Mouse (Mus musculus): ENCODE data around the gene Myo1b.
A peak's percentile ranks its signal among the peaks of the same experiment; 100 is the strongest.

Myo1b gene

DNA sequence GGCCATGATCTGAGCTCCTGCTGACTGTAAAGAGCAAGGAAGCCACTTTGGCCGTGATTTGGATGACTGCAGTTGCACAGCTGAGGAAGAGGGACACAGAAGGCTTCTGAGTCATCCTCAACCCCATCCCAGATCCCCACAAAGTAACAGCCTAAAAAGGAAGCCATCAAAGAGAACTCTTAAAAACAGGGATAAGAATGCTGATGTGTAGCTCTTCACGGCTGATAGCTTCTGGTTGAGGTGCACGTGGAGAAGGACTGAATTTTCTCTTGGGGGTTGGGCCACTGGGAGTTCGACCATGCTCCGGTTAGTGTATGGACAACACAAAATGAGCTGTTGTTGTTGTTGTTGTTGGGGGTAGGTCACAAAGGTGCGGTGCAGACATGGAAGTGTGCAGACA is 181.2 kb downstream of the Myo1b start:
- no peak for DNase-seq (ENCODE audit: low spot score in 2 of 2)

GRCm38 (mm10) chr1:51729407-51729806 is 186.5 kb downstream of the Myo1b start:
- no peak for DNase-seq (ENCODE audit: low spot score in 2 of 2)

DNA sequence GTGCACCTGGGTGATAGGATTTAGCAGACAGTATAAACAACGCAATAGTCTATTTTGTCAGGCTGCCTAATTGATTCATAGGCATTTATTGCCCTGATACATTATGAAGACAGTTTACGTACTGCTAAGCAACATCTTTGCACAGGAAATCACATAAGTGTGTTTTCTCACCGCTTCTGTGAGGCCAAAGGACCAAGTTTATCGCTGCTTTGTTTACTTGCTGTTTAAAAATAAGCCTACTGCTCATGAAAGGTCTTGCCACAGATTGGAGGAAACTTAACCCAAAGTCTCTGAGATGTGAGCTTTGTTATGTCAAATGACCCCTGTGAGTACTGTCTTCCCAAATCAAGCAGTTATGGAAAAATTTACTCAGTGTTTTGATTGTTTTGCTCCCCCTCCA is 187.1 kb downstream of the Myo1b start:
- no peak for DNase-seq (ENCODE audit: low spot score in 2 of 2)

GRCm38 (mm10) chr1:51719897-51720673 is 195.8 kb downstream of the Myo1b start:
- peak; percentile 31 to 41 for DNase-seq (ENCODE audit: low spot score in 2 of 2)

- no peak for DNase-seq (ENCODE audit: low spot score in 2 of 2)
These were observed 205.0 kb downstream of the Myo1b start for GRCm38 (mm10) chr1:51710831-51711230.

- no peak for DNase-seq (ENCODE audit: low spot score in 2 of 2)
These were observed 209.8 kb downstream of the Myo1b start for GRCm38 (mm10) chr1:51706106-51706505.

DNA sequence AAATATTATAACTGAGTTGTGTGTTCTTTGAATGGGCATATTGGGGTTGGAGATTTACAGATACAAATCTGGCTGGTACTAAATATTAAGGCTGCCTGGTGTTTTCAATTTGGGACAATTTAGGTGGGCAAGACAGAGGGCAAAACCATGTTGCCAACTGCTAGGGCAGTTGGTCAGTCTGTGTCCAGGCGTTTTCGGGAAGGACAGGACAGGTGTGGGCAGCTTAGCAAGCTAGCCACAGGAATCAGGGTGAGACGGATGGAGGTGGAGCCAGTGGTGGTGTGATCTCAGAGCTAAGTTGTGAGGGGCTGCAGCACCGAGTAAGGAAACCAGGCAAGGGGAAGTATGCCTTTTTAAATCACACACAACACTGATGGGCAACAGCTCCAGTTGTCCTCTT is 211.3 kb downstream of the Myo1b start:
- DNase-seq (ENCODE audit: low spot score in 2 of 2) = no peak
